Mouse (Mus musculus) cortical plate, adult 2 months (tissue): ENCODE measurements around the gene Shq1. TPM values are rescaled to one million over a fixed set of nuclear protein-coding genes. Genes with fewer than 3 reads are reported as not detected.

Experiments
- H3K27ac ChIP-seq: fragments of 200-500 bp; 2 replicates; pipeline ENCODE4 v1.5.1; 2012; ENCODE audit warnings: low read length, control low read depth, inconsistent platforms; ENCODE audit not compliant: insufficient read depth
- H3K4me1 ChIP-seq: fragments of 200-500 bp; 2 replicates; pipeline ENCODE4 v1.6.1; 2011; ENCODE audit warnings: low read length; ENCODE audit not compliant: control insufficient read depth, insufficient read depth
- H3K4me3 ChIP-seq: fragments of 200-500 bp; 2 replicates; pipeline ENCODE4 v1.5.1; 2011; ENCODE audit warnings: mild to moderate bottlenecking, low read length, control low read depth; ENCODE audit not compliant: insufficient read depth
- CTCF ChIP-seq: fragments of 200-500 bp; IDR thresholded peaks from 2 replicates; pipeline ENCODE4 v1.5.1; 2011; ENCODE audit warnings: mild to moderate bottlenecking, control low read depth, low read length; ENCODE audit not compliant: insufficient read depth; ENCODE audit errors: extremely low read depth
- POLR2A ChIP-seq: fragments of 200-500 bp; IDR thresholded peaks from 2 replicates; pipeline ENCODE4 v1.6.1; 2011; ENCODE audit warnings: mild to moderate bottlenecking, low read length, control low read depth; ENCODE audit not compliant: insufficient read depth; ENCODE audit errors: extremely low read depth
- polyA plus RNA-seq: library from polyadenylated mRNA; depleted of rRNA; stranded (reverse); fragments of >200 nt; gene quantifications from 2 replicates; pipeline ENCODE4 v1.2.3, GENCODE M21; 2012

The Shq1 gene
- polyA plus RNA-seq, 1 experiment = 3.3 TPM

DNA sequence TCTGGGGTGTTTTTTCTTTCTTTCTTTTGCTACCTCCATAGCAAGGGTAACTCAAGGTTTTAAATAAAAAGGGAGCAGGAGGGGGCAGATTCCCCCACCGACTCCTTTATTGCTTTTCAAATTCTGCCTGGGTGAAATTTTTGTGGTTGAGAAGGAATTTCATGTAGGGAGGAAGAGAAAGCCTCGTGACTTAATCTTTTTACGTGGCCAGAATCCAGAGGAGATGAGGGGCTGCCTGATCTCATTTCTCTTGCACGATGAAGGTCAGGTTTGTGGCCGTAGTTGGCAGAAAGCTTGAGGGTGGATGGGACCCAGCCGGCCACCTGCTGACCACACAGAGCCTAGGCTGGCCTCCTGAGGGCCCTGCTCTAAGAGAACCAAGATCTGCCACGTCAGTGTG is 36.6 kb upstream of the Shq1 start:
- TF ChIP-seq CTCF (no peak), POLR2A (no peak)
- H3K27ac ChIP-seq = no peak overlapping the region
- no peak overlapping the region for H3K4me3 ChIP-seq
- H3K4me1 ChIP-seq = 0 out of 2 replicates have a peak, but pooled peaks cover 2% of the 10 kb centered on the region

DNA sequence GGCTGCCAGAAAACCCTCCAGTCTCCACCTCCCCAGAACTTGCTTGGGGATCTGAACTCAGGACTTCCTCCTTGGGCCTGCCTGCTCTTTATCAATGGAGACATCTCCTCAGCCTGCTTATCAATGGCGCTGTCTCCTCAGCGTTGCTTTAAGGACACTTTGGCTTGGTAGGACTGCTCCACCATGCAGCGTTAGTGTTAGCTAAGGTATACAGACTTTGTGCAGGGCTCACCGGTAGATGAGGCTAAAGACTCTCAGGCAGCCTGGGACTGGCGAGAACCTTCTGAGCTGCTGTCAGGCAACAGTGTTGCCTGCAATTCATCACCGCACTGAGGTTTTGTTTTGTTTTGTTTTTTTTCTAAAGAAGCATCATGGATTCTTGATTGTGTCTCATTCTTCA is 35.9 kb upstream of the Shq1 start:
- TF ChIP-seq POLR2A (no peak), CTCF (no peak)
- no peak overlapping the region for H3K27ac ChIP-seq
- no peak overlapping the region for H3K4me3 ChIP-seq

DNA sequence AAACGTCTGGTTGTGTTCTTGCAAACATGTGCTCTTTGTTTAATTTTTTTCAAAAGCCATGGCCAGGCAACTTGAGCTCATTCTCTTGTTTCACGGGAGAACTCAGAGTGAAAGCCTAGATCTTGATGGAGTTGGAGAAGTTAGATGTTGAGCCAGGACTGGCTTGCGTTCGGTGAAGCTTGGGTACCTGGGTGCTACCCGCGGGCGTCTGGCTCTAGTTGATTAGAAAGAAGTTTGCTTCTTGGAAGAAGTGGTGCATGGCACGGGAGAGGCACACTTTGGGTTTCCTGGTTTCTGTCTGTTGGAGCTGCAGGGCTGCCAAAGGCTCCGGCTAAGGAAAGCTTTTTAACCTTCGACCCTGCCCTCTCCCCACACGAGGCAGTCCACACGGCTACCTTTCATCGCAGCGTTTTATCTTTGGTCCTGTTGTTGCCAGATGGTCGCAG is 34.4 kb upstream of the Shq1 start:
- H3K27ac ChIP-seq = no peak overlapping the region

More for the DNA sequence above, 35.9 kb upstream of the Shq1 start:
- H3K4me1 ChIP-seq = 0 out of 2 replicates have a peak, but pooled peaks cover 2% of the 10 kb centered on the region

DNA sequence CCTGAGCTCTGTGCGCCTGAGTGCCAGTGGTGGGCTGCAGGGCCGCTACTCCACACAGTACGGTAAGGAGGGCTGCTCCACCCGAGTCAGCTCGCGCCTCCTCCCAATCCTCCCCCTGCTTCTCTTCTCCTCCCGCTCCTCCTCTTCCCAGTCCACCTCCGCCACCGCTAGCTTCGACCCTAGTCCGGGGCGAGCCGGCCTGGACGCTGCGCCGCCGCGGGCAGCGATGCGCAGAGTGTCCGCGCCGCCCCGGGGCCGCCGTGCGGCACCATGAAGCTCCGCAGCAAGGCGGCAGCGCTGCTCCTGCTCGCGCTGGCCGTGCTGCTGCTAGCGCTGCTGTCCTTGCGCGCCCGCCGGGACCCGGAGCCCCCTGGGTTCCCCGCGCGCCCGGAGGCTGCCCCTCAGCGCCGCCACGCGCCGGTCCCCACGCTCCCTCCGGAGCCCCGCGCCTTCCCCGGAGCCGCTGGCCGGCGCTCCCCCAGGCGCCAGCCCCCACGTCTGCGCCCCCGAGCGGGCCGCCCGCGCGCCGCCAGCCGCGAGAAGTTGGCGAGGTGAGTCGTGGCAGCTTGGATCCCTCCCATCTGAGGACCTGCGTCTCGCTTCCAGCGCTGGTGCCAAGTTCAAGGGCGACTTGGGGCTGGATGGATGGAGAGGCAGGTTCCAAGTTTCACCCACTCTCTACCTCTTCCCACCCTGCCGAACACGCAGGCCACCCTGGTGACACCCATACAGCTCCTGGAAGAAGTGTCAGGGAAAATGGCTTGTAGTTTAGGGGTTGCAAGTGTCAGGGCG is 33.8 kb upstream of the Shq1 start, which contains the start of gene Gxylt2:
Gene Gxylt2, plus strand, starts transcription at position 161 of the 792 bp plus-strand sequence.
- Histone ChIP-seq H3K4me1 (0 out of 2 replicates have a peak, but pooled peaks cover 2% of the 10 kb centered on the region), H3K27ac (no peak within 1 kb of the TSS), H3K4me3 (peak within 1 kb of the TSS; percentile 37)
- no peak for TF ChIP-seq CTCF
- TF ChIP-seq POLR2A = no peak

More for the DNA sequence above, 34.4 kb upstream of the Shq1 start:
- Histone ChIP-seq H3K4me3 (peak overlapping the region; percentile 37), H3K4me1 (0 out of 2 replicates have a peak, but pooled peaks cover 2% of the 10 kb centered on the region)
- no peak for TF ChIP-seq CTCF
- TF ChIP-seq POLR2A = no peak

DNA sequence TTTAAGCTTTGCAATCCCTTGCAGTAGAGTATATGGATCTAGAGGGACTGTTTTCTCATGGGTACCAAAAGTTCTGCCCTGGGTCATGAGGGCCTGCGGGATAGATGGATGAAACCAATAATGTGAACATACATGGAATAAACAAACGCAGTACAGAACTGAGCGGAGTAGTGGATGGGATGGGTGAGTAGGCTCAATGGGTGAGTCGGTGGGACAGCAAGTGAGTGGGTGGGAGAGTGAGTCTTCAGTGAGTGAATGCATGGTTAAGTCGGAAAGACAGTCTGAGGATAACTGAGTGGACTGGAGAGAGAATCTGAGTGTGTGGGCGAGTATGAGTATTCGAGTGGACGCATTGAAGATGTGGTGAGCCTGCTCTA is 33.2 kb upstream of the Shq1 start:
- no peak overlapping the region for H3K27ac ChIP-seq
- TF ChIP-seq CTCF (no peak), POLR2A (no peak)
- H3K4me1 ChIP-seq = 0 out of 2 replicates have a peak, but pooled peaks cover 2% of the 10 kb centered on the region
- peak overlapping the region; percentile 37 for H3K4me3 ChIP-seq

DNA sequence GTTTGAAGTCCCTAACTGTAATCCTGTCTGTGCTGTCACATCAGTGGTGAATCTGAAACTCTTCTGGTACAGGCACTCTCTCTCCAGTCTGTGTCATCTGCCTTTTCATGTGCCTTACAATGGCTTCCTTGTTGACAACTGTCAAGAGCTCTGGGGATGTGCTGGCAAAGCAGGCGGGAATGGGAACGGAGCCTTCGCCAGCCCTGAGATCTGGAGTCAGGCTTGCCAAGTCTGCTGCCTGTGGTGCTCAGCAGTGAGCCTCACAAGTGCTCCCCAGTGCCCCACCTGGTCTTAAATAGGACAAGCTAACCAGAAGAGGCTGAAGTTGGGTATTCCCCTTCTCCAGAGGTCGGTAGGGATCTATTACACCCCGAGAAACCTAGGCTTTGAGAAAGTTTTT is 29.8 kb upstream of the Shq1 start:
- no peak overlapping the region for H3K4me3 ChIP-seq
- no peak for TF ChIP-seq POLR2A
- no peak for TF ChIP-seq CTCF
- H3K27ac ChIP-seq = no peak overlapping the region
- 0 out of 2 replicates have a peak, but pooled peaks cover 2% of the 10 kb centered on the region for H3K4me1 ChIP-seq

DNA sequence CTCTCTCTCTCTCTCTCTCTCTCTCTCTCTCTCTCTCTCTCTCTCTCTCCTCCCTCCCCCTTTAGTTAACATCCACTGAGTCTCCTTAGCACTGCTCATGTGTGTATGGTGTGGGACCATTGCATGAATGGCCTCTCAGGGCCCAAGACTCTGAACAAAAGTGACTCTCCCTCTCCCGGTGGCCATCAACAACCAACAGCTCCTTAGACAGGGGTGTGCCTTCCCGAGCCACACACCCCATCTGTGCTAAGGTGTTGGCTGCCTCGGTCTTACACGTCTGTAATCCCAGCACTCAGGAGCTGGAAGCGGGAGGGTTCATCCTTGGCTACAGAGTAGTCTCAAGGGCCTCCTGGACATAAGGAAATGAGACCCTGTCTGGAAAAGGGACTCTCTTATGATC is 29.0 kb upstream of the Shq1 start:
- H3K27ac ChIP-seq = no peak overlapping the region
- H3K4me1 ChIP-seq = 0 out of 2 replicates have a peak, but pooled peaks cover 2% of the 10 kb centered on the region
- no peak overlapping the region for H3K4me3 ChIP-seq
- TF ChIP-seq POLR2A = no peak
- no peak for TF ChIP-seq CTCF

DNA sequence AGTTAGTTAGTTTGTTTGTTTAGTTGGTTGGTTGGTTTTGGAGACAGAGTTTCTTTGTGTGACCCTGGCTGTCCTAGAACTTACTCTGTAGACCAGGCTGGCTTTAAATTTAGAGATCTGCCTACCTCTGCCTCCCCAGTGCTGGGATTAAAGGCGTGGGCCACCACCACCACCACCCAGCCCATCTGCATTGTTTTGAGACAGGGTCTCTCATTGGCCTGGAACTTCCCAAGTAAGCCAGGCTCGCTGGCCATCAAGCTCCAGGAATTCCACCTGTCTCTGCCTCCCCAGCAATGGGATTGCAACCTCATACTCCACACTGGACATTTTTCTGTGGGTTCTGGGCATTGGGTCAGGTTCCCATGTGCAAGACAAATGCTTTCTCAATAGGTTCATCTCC is 15.4 kb upstream of the Shq1 start:
- Histone ChIP-seq H3K27ac (no peak overlapping the region), H3K4me3 (no peak overlapping the region), H3K4me1 (no peaks in the 10 kb centered on the region)
- TF ChIP-seq POLR2A (no peak), CTCF (no peak)

DNA sequence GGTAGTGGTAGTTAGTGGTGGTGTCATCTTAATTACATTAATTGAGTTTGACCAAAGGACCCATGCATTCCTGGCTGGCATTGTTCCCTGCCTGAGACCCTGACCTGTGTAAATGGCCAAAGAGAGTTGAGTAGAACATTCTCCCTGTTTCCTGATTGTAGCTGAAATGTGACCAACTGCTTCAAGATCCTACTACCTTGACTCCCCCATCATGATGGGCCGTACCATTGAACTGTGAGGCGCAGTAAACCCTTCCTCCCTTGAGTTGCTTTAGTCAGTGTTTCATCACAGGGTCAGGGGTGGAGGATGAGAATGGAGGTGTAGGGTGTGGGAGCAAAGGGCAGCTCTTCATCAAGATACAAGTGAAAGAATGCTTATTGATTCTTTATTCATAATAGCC is 7.7 kb upstream of the Shq1 start:
- no peak overlapping the region for H3K27ac ChIP-seq
- no peak overlapping the region for H3K4me3 ChIP-seq
- H3K4me1 ChIP-seq = no peaks in the 10 kb centered on the region
- TF ChIP-seq POLR2A (no peak), CTCF (no peak)

DNA sequence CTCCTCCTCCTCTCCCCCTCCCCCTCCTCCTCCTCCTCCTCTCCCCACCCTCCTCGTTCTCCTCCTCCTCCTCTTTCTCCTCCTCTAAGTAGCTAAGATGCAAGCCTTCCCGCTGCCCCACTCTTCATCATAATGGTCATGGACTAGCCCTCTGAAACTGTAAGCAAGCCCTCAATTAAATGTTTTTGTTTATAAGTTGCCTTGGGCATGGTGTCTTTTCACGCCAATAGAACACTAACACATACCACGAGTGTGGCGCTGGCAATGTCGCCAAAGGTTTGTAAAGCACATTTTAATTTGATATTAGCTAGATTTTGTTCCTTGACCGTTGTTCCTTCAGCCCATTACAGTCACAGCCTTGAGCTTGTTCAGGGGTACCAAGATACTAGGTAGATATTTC is 5.5 kb upstream of the Shq1 start:
- H3K4me3 ChIP-seq = no peak overlapping the region
- no peak overlapping the region for H3K27ac ChIP-seq
- H3K4me1 ChIP-seq = no peaks in the 10 kb centered on the region
- TF ChIP-seq CTCF (no peak), POLR2A (no peak)
